Mouse (Mus musculus) right cerebral cortex, postnatal 14 days (tissue): ENCODE data around the gene Slc25a44.
A peak's percentile ranks its signal among the peaks of the same experiment; 100 is the strongest.
"Not testable (repeated sequence)": the region's sequence is repeated elsewhere in the genome, so short reads cannot be mapped to it uniquely, and the experiment has no call there.

Experiments used
- DNase-seq: peaks from one replicate; pipeline ENCODE4 v3.0.0; 2022

The Slc25a44 gene

GRCm38 (mm10) chr3:88449395-88450023 lies 24.6 kb upstream of the Slc25a44 start:
- DNase-seq = no peak

DNA sequence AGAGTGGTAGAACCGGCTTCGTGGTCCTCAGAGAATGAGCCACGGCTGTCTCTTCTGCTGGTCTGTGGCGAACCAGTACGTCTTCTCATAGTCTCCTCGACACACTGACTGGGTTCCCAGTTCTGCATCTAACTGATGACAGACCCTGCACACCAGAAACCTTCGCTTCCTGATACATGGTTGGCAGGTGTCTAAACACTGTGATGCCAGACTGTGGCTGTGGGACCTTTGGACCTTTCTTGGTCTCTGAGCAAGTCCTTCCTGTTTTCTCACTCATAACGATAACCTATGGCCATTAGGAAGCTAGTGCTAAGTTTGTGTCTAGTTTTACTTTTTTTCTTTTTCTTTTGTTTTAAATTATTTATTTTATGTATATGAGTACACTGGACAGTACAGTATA lies 23.5 kb upstream of the Slc25a44 start:
- no peak for DNase-seq

GRCm38 (mm10) chr3:88447676-88448183 lies 22.8 kb upstream of the Slc25a44 start:
- no peak for DNase-seq

GRCm38 (mm10) chr3:88446471-88447123 lies 21.7 kb upstream of the Slc25a44 start:
- DNase-seq = no peak

GRCm38 (mm10) chr3:88442888-88443287 lies 17.9 kb upstream of the Slc25a44 start:
- DNase-seq = no peak

- DNase-seq = no peak
Observed at GRCm38 (mm10) chr3:88442488-88442887, 17.5 kb upstream of the Slc25a44 start.

GRCm38 (mm10) chr3:88440500-88441381 lies 15.8 kb upstream of the Slc25a44 start:
- peak; percentile 49 for DNase-seq

- DNase-seq = no peak
Observed at GRCm38 (mm10) chr3:88439582-88439981, 14.6 kb upstream of the Slc25a44 start.

DNA sequence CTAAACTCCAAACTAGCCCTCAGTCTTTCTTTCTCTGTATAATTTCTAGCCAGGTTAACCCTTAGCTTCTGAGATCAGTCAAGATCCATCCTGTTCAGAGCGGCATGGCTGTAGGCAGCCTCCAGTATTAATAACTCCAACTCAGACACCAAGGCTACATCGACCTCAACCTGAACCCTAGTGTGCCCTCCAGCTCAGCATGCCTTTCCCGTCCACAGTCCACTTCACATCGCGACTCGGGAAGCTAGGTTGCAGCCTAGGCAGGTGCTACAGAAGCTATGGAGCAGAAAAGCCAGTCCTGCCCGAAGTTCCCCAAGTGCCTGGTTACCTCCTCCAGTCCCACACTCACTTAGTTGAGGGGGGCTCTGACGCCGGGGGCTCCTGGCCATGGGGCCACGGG lies 12.5 kb upstream of the Slc25a44 start:
- no peak for DNase-seq

- peak; percentile 55 for DNase-seq
Observed at GRCm38 (mm10) chr3:88436395-88437201, 11.7 kb upstream of the Slc25a44 start.

DNA sequence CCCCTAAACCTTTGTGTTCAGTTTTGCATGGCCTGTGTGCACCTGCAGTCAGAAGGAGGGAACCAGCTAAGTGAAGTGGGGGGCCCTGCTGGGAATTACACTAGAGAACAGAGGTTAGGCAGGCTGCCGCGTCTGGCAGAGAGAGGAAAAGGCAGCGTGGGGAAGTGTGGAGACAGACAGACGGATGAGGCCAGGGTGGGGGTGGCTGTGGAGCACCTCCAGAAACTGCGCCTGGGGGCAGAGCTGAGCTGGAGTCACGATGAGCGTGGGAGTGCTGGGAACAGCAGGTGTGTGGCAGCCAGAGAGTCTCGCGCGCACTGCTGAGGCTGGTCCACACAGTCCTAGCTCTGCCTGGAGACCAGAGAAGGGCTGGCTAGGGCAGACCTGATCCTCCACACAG lies 10.6 kb upstream of the Slc25a44 start:
- DNase-seq = peak; percentile 77

GRCm38 (mm10) chr3:88428639-88429038 lies 3.7 kb upstream of the Slc25a44 start:
- DNase-seq = not testable (repeated sequence)

DNA sequence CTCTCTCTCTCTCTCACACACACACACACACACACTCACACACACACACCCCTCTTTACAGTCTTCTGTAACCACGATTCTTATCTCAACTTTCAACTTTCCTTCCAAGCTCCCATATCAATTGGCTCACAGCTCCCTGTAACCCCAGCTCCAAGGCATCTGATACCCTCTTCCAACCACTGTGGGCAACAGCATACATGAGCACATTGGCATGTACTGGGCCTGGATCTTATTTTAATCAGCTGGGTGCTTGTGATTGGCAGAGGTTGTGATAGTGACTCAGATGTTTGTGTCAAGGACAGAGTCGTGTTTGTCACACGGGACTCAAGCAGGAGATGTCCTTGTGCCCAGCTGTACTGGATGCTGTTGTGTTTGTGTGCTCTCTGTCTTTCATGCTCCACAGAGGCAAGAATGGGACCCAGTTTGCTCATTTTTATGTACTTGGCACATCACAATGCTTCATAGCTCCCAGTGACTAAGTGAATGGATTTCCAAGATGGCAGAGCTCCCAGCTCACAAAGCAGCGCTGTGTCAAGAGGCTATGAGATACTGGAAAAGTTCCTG lies 2.5 kb upstream of the Slc25a44 start:
- DNase-seq = no peak

DNA sequence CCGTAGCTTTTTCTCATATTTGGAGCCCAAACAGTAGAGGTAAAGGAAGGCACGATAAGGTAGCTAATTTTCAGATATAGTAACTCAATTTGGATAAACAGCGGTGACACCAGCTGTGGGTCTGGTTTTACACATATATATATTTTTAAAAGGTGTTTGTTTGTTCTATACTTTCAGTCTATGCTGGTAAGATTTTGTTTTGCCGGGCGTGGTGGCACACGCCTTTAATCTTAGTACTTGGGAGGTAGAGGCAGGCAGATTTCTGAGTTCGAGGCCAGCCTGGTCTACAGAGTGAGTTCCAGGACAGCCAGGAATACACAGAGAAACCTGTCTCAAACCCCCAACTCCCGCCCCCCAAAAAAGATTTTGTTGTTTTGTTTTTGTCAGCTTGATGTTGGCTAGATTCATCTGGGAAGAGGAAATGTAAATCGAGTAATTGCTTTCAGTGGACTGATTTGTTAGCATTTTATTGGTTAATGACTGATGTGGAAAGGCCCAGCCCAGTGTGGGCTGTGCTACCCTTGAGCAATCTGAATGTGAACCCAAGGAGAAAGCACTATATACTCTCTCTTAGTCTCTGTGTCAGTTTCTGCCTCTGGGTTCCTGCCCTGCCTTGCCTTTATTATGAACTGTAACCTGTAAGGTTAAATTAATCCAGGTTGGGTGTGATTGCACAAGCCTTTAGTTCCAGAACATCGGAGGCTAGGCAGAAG lies 925 bp upstream of the Slc25a44 start:
- DNase-seq = no peak

DNA sequence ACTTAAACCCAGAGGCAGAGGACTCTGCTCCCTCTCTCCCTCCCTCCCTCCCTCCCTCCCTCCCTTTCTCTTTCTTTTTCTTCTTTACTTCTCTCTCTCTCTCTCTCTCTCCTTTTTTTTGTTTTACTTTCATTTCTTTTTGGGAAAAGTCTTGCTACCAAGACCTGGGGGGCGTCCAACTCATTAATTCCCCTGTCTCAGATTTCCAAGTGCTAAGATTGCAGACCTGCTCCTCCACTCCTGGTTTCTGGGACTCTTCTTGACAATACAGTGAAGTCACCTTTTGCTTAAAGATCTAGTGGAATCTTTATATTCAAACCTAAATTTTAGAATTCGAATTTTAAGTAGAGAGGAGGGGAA lies 371 bp upstream of the Slc25a44 start:
- no peak for DNase-seq

- DNase-seq = no peak
Observed at GRCm38 (mm10) chr3:88422020-88422720, 2.8 kb downstream of the Slc25a44 start.

DNA sequence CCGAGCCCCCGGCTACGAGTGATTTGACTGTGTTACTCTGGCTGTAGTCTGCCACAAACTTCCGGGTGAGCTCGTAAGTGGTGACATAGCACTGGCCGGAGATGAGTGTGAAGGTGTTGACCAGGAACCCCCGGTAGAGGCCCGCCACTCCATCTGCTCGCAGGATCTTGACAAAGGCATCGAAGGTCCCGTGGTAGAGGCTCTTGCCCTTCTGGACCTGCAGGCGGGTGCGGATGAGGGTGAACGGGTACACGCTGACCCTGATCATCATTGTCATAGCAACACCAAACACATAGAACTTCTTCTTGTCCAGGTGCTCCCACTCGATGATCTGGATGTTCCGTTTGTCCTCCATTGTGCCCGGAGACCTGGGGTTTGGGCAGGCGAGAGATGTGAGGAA lies 4.2 kb downstream of the Slc25a44 start:
- no peak for DNase-seq

GRCm38 (mm10) chr3:88418016-88418415 lies 6.9 kb downstream of the Slc25a44 start:
- DNase-seq = no peak

DNA sequence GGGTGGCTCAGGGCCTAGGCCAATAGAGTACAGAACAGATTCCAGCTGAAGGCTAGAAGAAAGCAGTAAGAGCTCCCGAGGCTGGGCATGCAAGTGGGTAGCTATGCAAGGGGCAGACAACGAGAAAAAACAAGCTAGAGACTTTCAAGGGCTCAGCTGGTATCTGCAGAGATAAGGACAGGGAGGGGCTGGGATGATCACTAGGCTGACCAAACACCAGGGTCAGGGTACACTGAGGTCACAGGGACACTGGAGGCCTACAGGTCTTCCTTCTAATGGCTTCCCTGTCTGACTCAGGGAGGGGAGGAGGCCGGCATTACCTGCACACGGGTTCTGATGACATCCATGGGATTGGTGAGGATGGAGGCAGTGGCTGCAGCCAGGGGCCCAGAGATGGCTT lies 9.3 kb downstream of the Slc25a44 start:
- no peak for DNase-seq

DNA sequence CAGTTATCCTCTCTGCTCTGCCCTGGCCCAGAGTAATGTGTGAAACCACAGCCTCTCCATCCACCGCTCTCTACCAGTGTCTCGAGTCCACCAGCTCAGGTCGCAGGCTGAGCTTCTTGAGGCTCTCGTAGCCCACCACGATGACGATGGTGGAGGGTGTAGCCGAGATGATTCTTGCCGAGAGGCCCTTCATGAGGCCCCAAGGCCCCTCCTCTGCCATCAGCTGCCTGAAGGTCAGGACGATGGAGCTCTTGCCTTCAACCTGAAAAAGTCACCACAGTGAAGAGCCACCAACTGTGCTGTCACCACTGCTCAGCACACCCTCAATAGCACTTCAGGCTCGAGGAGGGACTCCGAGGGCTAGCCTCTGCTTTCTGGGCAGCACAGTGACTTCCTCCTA lies 12.3 kb downstream of the Slc25a44 start:
- DNase-seq = no peak

GRCm38 (mm10) chr3:88411681-88412080 lies 13.3 kb downstream of the Slc25a44 start:
- DNase-seq = no peak
